Mouse (Mus musculus) olfactory bulb, adult 2 months (tissue): Measurements from ENCODE around the gene Gm20422.

Experiments used
- CTCF ChIP-seq: fragments of 200-500 bp; IDR thresholded peaks from 2 replicates; pipeline ENCODE4 v1.5.1; 2012; ENCODE audit warnings: low read depth, mild to moderate bottlenecking, low read length, moderate library complexity; ENCODE audit not compliant: insufficient read depth
- POLR2A ChIP-seq: fragments of 200-500 bp; IDR thresholded peaks from 2 replicates; pipeline ENCODE4 v1.6.1; 2012; ENCODE audit warnings: mild to moderate bottlenecking, low read depth, low read length, moderate library complexity; ENCODE audit not compliant: insufficient read depth

DNA sequence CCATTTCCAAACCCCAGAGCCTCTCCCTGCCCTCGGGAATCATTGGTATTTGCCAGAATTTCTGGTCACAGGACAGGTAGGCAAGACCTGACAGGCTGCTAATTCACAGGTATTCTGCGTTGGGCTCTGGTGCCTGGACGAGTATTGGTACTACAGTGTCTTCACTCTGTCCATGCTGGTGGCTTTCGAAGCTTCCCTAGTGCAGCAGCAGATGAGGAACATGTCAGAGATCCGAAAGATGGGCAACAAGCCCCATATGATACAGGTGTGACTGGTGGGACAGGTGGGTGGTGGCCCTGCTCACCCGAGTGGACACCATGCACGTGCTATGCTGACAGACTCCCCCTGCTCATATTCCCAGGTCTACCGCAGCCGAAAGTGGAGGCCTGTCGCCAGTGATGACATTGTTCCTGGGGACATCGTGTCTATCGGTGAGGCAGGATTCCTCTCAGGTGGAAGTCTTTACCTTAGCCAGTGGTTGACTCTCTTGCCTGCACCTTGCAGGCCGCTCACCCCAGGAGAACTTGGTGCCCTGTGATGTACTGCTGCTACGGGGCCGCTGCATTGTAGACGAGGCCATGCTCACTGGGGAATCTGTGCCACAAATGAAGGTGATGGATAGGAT, 22.1 kb upstream of the Gm20422 start:
- TF ChIP-seq CTCF (no peak), POLR2A (no peak)
